Mouse (Mus musculus) midbrain, embryonic 16.5 days (tissue): Measurements from ENCODE around the gene Mymx. TPM values are rescaled to one million over a fixed set of nuclear protein-coding genes. Genes with fewer than 3 reads are reported as not detected.

Experiments
- ATAC-seq: fragments of 200-750 bp; cut with Nextera tagmentation; 2 replicates; pipeline ENCODE4 v1.8.0; 2017; ENCODE audit warnings: moderate TSS enrichment
- H3K27ac ChIP-seq: fragments of 300-500 bp; sonication (generic); 2 replicates; pipeline ENCODE4 v1.5.1; 2014; ENCODE audit warnings: mild to moderate bottlenecking, low read length, mixed read lengths
- H3K27me3 ChIP-seq: fragments of 300-500 bp; sonication (generic); 2 replicates; pipeline ENCODE4 v1.6.1; 2014; ENCODE audit warnings: low read depth, low read length, mixed read lengths; ENCODE audit not compliant: control insufficient read depth, insufficient read depth
- H3K36me3 ChIP-seq: fragments of 300-500 bp; sonication (generic); 2 replicates; pipeline ENCODE4 v1.6.1; 2014; ENCODE audit warnings: mild to moderate bottlenecking, low read length, moderate library complexity, mixed read lengths; ENCODE audit not compliant: control insufficient read depth, insufficient read depth
- H3K4me1 ChIP-seq: fragments of 300-500 bp; sonication (generic); 2 replicates; pipeline ENCODE4 v1.6.1; 2014; ENCODE audit warnings: mild to moderate bottlenecking, low read length, mixed read lengths; ENCODE audit not compliant: control insufficient read depth, insufficient read depth
- H3K4me2 ChIP-seq: fragments of 300-500 bp; sonication (generic); 2 replicates; pipeline ENCODE4 v1.6.1; 2014; ENCODE audit warnings: mild to moderate bottlenecking, low read length, mixed read lengths
- H3K4me3 ChIP-seq: fragments of 300-500 bp; sonication (generic); 2 replicates; pipeline ENCODE4 v1.5.1; 2014; ENCODE audit warnings: low read depth, mild to moderate bottlenecking, low read length, moderate library complexity, mixed read lengths
- H3K9ac ChIP-seq: fragments of 300-500 bp; sonication (generic); 2 replicates; pipeline ENCODE4 v1.6.1; 2014; ENCODE audit warnings: low read depth, low read length, mixed read lengths
- H3K9me3 ChIP-seq: fragments of 300-500 bp; sonication (generic); replicated peaks from 2 replicates; pipeline ENCODE4 v1.6.1; 2014; ENCODE audit warnings: mild to moderate bottlenecking, low read length, mixed read lengths; ENCODE audit not compliant: control insufficient read depth, poor library complexity, severe bottlenecking
- WGBS: fragments of 180-500 bp; shearing (Covaris S2); extraction: QIAGEN DNeasy Blood & Tissue Kit; methylation state at CpG from one replicate; pipeline ENCODE4 v1.1.7; 2014; 5-methylcytosine and 5-hydroxymethylcytosine counted together
- polyA plus RNA-seq: library from polyadenylated mRNA; unstranded; fragments of >200 nt; fragmentation: Nextera tagmentation; extraction: Ambion mirVana; gene quantifications from 2 replicates; pipeline ENCODE4 v1.2.1, GENCODE M21; 2015

Mymx gene
- polyA plus RNA-seq, 1 experiment from 2014 or later: not detected

DNA sequence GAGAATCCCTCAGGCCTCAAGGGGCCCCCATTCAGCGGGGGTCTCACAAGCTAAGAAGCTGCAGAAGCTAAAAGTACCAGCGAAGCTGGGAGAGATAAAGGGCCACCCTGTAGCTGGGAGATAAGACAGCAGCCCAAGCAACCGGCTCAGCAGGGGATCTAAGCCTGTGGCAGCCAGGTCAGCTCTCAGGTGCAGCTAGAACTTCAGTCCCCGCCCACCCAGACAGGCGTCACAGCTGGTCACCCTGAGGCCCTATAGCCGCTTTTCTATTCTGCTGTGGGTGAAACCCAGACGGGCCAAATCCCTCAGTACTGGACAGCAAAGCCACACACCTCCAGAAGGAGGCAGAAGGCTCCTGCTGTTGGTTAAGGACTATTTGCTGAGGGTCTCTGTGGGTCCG lies 8.4 kb downstream of the Mymx start:
- ATAC-seq: no peak
- Histone ChIP-seq H3K4me3 (no peak overlapping the region), H3K9ac (no peak overlapping the region), H3K9me3 (no peaks in the 10 kb centered on the region), H3K4me1 (peaks cover 27% of the 10 kb centered on the region), H3K4me2 (no peak overlapping the region; the same call in 1 of the 2 replicates), H3K36me3 (no peaks in the 10 kb centered on the region), H3K27me3 (peaks cover 8% of the 10 kb centered on the region), H3K27ac (no peak overlapping the region)
- WGBS: 22% methylated on average over 8 of the region's 8 CpGs

DNA sequence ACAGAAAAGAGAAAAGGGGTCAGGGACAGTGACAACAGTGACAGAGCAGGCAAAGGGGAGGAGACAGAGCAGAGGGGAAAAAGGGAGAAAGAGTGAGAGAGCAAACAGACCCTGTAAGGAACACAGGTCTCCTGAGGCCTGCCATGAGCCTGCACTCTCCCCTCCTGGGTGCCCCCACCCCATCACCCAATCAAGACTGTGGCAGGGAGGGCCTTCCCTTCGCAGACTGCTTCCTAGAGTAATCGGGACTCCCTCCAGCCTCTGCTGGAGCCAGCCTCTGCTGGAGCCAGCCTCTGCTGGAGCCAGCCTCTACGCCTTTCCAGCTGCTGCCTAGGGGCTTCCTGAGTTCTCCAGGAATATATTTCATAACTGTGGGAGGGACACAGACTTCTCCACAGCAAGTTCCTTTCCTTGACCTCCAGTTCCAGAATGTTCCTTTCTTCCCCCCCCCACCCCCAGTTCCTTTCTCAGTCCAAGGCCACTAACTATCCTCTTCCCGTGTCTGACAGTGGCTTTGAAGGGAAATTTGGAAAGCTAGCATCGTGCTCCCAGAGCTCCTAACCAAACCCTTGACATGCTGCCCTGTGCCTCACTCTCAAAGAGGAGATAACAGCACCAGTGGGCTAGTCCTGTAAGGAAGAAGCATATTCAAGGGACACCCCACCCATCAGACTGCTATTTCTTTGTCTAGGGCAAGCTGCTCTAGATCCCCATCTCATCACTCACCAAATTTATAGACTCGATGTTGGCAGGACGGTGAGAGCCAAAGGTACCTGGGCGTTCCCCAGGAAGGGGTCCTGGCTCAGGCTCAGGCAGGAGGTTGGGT lies 9.1 kb downstream of the Mymx start:
- Histone ChIP-seq H3K36me3 (no peaks in the 10 kb centered on the region), H3K9ac (0 out of 2 replicates have a peak overlapping the region, but pooled peaks have one; percentile 21), H3K4me1 (peaks cover 27% of the 10 kb centered on the region), H3K27me3 (peaks cover 8% of the 10 kb centered on the region), H3K9me3 (no peaks in the 10 kb centered on the region), H3K4me3 (no peak overlapping the region), H3K4me2 (no peak overlapping the region), H3K27ac (no peak overlapping the region)
- ATAC-seq: no peak
- 53% methylated on average over 8 of the region's 8 CpGs for WGBS

DNA sequence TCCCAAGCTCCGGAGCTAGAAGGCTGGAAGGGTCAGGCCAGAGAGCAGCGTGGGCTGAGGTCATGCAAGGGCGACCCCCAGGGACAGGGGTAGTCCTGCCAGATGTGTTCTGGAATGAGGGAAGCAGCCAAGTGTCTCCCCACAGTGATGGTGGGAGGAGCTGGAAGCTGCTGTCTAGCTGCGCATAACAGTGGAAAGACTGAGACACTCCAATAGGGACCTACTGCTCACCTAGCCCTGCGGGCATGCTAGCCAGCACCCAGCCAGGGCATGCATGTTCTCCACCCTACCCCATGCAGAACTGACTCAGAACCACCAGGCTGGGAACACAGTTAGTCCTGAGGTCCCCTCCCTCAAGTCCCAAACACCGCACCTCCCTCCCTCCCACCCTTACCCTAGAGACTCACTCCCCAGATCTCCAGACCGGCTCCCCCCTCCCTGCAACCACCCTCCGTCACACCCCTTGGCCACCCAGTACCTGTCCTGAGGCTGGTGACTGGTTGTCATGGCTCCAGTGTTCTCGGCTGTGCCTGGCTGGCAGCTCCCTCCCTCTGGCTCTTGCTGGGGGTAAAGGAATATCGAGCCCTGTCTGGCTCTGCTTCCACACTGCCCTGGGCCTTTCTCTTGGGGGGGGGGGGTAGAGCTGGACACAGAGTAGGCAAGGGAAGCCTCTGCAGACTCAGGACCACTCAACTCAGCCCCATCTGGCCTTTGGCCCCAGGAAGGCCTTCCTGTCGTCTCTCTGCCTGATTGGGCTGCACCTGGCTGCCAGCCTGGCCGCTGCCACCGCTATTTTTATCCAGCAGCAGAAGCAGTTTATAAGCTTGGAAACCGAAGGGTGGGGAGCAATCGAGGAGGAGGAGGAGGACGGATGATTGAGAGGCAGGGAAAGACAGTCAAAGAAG lies 9.9 kb downstream of the Mymx start:
- no peak for ATAC-seq

DNA sequence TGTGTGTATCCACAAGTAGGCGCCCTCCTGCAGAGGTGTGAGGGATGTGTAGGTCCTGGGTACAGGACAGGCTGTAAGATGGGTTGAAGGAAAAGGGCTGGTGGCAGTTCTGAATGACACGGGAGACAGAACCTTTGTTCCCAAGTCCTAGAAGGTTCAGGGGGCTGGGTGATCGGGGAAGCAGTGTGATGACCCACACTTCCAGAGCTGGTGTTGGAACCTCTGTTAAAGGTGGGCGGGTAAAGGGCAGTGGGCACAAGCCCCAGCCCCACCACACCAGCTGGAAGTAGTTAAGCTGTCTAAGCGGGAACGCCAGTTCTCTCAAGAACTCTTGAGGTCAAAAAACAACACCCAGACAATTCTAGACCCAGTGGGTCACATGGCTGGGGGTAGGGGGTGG lies 11.5 kb downstream of the Mymx start:
- Histone ChIP-seq H3K27ac (no peak overlapping the region), H3K9ac (no peak overlapping the region), H3K4me2 (no peak overlapping the region), H3K9me3 (no peaks in the 10 kb centered on the region), H3K36me3 (no peaks in the 10 kb centered on the region), H3K4me1 (peaks cover 22% of the 10 kb centered on the region), H3K4me3 (no peak overlapping the region), H3K27me3 (peaks cover 8% of the 10 kb centered on the region)
- no peak for ATAC-seq
- WGBS: 85% methylated on average over 6 of the region's 6 CpGs

More for the DNA sequence above, 9.9 kb downstream of the Mymx start:
- no peak overlapping the region for H3K27ac ChIP-seq
- H3K4me1 ChIP-seq: peaks cover 27% of the 10 kb centered on the region
- H3K4me3 ChIP-seq: no peak overlapping the region
- no peaks in the 10 kb centered on the region for H3K9me3 ChIP-seq
- H3K27me3 ChIP-seq: peaks cover 8% of the 10 kb centered on the region
- WGBS: 57% methylated on average over 16 of the region's 16 CpGs
- 0 out of 2 replicates have a peak overlapping the region, but pooled peaks have one; percentile 21 for H3K9ac ChIP-seq
- H3K36me3 ChIP-seq: no peaks in the 10 kb centered on the region
- 0 out of 2 replicates have a peak overlapping the region, but pooled peaks have one; percentile 12 for H3K4me2 ChIP-seq

DNA sequence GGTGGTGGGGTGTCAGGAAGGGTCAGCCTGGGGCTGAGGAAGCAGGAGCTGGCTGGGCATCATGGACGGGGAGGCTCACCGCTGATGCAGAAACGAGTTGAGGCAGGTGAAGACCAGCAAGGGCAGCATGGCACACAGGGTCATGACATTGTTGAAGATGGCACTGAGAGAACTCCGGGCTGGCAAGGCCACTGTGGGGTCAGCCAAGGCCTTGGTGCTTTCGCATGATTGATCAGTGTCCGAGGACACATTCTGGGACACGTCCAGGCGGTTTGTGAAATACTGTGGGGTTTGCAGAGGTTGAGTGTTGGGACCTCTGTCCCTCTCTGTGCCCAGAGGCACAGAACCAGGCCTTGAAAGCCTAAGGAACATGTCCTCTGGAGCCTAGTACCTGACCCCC lies 12.1 kb downstream of the Mymx start:
- Histone ChIP-seq H3K27ac (no peak overlapping the region), H3K36me3 (no peaks in the 10 kb centered on the region), H3K9ac (no peak overlapping the region), H3K27me3 (peaks cover 8% of the 10 kb centered on the region), H3K9me3 (no peaks in the 10 kb centered on the region), H3K4me2 (no peak overlapping the region), H3K4me3 (no peak overlapping the region), H3K4me1 (peaks cover 22% of the 10 kb centered on the region)
- ATAC-seq: no peak
- WGBS: 87% methylated on average over 8 of the region's 8 CpGs

DNA sequence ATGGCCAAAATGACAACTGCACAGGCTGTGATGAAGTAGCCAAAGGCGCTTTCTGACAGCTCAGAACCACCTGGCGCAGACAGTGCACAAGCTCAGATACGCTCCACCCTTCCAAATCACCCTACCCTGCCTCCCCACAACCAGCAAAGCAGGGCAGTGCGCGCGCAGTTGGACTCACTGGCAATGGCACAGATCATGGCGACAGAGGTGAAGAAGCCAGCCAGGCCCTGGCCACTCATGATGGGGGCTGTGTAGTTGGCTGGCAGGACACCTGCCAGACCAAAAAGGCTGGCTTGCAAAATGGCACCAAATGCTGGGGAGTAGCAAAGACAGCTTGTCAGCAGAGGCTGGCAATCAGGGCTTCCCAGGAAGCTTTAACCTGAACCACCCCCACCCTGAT lies 12.7 kb downstream of the Mymx start:
- no peak overlapping the region for H3K4me2 ChIP-seq
- H3K9me3 ChIP-seq: no peaks in the 10 kb centered on the region
- H3K9ac ChIP-seq: no peak overlapping the region
- whole genome bisulfite sequencing: 96% methylated on average over 7 of the region's 7 CpGs
- no peak overlapping the region for H3K4me3 ChIP-seq
- ATAC-seq: no peak
- no peaks in the 10 kb centered on the region for H3K36me3 ChIP-seq
- peaks cover 7% of the 10 kb centered on the region for H3K27me3 ChIP-seq
- H3K27ac ChIP-seq: no peak overlapping the region
- H3K4me1 ChIP-seq: peaks cover 22% of the 10 kb centered on the region

DNA sequence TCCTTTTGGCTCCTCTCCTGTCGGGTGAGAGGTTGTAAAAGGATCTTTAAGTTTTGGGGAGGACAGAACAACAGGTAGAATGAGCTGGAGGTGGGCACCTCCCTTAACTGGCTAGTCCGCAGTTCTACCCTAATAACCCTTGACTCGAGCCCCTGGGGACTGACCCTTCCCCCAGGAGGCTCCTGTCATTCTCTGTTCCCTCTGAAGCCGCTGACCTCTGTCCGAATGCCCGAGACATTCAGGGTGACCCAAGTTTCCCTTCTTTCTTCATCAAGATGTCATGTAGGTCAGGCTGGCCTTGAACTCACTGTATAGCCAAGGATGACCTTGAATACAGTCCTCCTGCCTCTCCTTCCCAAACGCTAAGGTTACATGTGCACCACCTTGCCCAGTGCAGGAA lies 13.5 kb downstream of the Mymx start:
- no peak for ATAC-seq
- no peaks in the 10 kb centered on the region for H3K36me3 ChIP-seq
- no peak overlapping the region for H3K4me3 ChIP-seq
- no peak overlapping the region for H3K27ac ChIP-seq
- 96% methylated on average over 7 of the region's 7 CpGs for WGBS
- no peak overlapping the region for H3K9ac ChIP-seq
- H3K4me2 ChIP-seq: no peak overlapping the region
- no peaks in the 10 kb centered on the region for H3K27me3 ChIP-seq
- H3K4me1 ChIP-seq: peaks cover 21% of the 10 kb centered on the region
- H3K9me3 ChIP-seq: no peaks in the 10 kb centered on the region

DNA sequence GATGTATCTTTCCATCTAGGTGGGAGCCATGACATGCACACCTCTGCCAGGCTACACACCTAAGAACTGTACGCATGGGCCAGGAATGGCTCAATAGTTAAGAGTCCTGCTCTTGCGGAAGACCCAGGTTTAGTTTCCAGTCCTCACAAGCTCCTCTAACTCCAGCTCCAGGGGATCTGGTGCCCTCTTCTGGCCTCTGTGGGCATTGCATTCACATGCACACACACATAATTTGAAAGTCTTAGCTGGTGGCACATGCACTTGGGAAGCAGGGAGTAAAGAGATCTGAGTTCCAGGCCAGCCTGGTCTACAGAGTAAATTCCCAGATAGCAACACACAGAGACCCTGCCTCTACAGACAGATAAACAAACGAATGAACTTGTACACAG lies 15.5 kb downstream of the Mymx start:
- H3K27ac ChIP-seq: no peak overlapping the region
- no peaks in the 10 kb centered on the region for H3K27me3 ChIP-seq
- H3K4me2 ChIP-seq: no peak overlapping the region
- ATAC-seq: no peak
- no peaks in the 10 kb centered on the region for H3K36me3 ChIP-seq
- WGBS: 98% methylated on average over 3 of the region's 3 CpGs
- H3K9me3 ChIP-seq: no peaks in the 10 kb centered on the region
- H3K4me3 ChIP-seq: no peak overlapping the region
- H3K4me1 ChIP-seq: peaks cover 13% of the 10 kb centered on the region
- H3K9ac ChIP-seq: no peak overlapping the region
